Mouse (Mus musculus): ENCODE measurements around the gene Col6a4. TPM values are rescaled to one million over a fixed set of nuclear protein-coding genes. Genes with fewer than 3 reads are reported as not detected.

The Col6a4 gene
- polyA plus RNA-seq, 1 experiment from 2014 or later, result 19.3 TPM

DNA sequence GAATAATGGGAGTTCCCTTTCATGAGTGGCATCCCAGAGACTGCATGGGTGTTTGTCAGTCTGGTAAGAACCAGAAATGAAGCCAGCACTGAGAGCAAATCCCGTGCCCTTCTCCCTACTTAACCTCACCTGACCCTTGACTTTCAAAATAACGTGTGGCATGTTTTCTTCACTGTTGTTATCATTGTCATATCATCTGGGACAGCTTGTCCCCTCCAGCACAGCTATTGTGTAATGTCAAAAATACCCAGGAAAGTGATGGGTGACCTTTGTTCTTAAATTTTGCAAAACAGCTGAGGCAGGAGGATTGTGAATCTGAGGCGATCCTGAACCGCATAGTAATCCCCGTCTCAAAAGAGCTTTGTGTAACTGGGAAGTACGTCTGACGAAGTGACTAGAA, 33.7 kb upstream of the Col6a4 start:
- TF ChIP-seq EP300 (optimal IDR thresholded peaks at IDR 0.05) (no peak), CTCF (IDR thresholded peaks at IDR 0.05; ENCODE audit: low read depth) (no peak)
- H3K9ac ChIP-seq (ENCODE audit: low read length), result no peak overlapping the region
- ATAC-seq (ENCODE audit: low FRiP score, low TSS enrichment), result no peak
- no peak overlapping the region for H3K4me3 ChIP-seq (ENCODE audit: low read depth, low read length)
- no peaks in the 10 kb centered on the region for H3K4me1 ChIP-seq (replicated peaks; ENCODE audit: control insufficient read depth, insufficient read depth)
- H3K27ac ChIP-seq (replicated peaks), result no peak overlapping the region
- no peak for DNase-seq (ENCODE audit: low spot score)
- 78% methylated on average over 7 of the region's 7 CpGs for WGBS
- H3K4me2 ChIP-seq (replicated peaks; ENCODE audit: low read depth), result no peak overlapping the region
- no peaks in the 10 kb centered on the region for H3K27me3 ChIP-seq (ENCODE audit: control insufficient read depth, insufficient read depth, low read length)
- no peaks in the 10 kb centered on the region for H3K9me3 ChIP-seq (ENCODE audit: control insufficient read depth, low read length)
- H3K36me3 ChIP-seq (ENCODE audit: control insufficient read depth, insufficient read depth, low read length), result no peaks in the 10 kb centered on the region

DNA sequence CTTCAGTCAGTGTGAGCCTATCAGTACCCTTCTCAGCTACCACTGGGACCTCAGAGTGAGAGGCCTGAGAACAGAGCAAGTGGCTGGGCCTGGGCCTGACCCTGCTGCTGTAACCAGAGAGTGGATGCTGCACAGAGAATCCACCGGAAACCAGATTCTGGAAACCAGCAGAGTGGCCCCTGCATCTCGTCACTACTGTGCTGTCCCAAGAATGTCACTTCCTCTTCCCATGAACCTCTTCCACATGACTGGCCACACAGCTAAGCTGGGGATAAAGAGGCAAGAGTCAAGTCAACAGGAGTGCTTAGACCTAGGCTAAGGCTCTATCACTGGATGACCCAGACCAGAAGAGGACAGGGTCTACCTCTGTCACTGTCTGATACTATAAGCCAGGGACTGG, 32.5 kb upstream of the Col6a4 start:
- Histone ChIP-seq H3K27ac (replicated peaks) (no peak overlapping the region), H3K4me2 (replicated peaks; ENCODE audit: low read depth) (no peak overlapping the region), H3K9ac (ENCODE audit: low read length) (no peak overlapping the region), H3K4me1 (replicated peaks; ENCODE audit: control insufficient read depth, insufficient read depth) (no peaks in the 10 kb centered on the region), H3K36me3 (ENCODE audit: control insufficient read depth, insufficient read depth, low read length) (no peaks in the 10 kb centered on the region), H3K4me3 (ENCODE audit: low read depth, low read length) (no peak overlapping the region), H3K9me3 (ENCODE audit: control insufficient read depth, low read length) (no peaks in the 10 kb centered on the region), H3K27me3 (ENCODE audit: control insufficient read depth, insufficient read depth, low read length) (no peaks in the 10 kb centered on the region)
- DNase-seq (ENCODE audit: low spot score), result no peak
- ATAC-seq (ENCODE audit: low FRiP score, low TSS enrichment), result no peak
- 77% methylated on average over 2 of the region's 2 CpGs for WGBS
- no peak for TF ChIP-seq CTCF (IDR thresholded peaks at IDR 0.05; ENCODE audit: low read depth)
- no peak for TF ChIP-seq EP300 (optimal IDR thresholded peaks at IDR 0.05)

DNA sequence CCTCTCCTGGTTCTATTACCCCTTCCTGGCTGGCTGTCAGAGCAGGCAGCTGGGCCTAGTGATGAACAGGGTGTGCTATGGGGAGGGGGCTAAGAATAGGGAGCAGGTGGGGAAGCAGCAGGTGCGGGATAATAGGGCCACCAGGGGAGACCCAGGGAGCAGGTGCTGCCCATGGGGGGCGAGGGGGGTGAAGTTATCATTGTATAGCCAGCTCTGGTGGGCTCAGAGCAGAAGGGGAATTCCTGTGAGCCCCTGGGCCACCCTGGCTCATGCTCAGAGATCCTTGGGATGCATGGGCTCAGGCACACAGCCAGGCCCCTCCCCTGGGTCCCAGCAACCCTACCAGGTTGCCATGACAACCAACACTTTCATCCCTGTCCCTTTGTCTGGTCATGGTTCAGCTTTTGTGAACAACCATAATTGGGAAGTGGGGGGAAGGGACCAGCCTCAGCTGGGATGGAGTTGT, 30.2 kb upstream of the Col6a4 start:
- WGBS, result 55% methylated on average over 2 of the region's 2 CpGs
- no peak overlapping the region for H3K4me2 ChIP-seq (replicated peaks; ENCODE audit: low read depth)
- no peak for DNase-seq (ENCODE audit: low spot score)

DNA sequence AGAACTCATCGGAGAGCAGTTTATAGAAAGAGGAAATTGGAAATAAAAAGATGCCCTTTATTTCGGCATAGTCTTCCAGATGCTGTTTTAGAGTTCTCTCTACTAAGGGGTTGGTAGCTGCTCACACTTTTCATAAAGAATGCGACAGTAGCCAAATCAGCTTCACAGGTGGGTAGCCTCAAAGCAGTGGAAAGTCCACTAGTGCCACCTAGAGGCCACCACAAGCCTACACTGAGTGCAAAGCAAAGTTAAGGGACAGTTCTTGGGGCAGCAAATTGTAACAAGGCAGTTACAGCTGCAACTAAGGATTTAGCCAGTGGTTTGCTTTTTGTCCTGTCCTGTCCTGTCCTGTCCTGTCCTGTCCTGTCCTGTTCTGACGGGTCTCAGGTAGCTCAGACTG, 27.0 kb upstream of the Col6a4 start:
- peak; percentile 77 for TF ChIP-seq CTCF (IDR thresholded peaks at IDR 0.05; ENCODE audit: low read depth)
- TF ChIP-seq EP300 (optimal IDR thresholded peaks at IDR 0.05), result no peak
- H3K4me3 ChIP-seq (ENCODE audit: low read depth, low read length), result no peak overlapping the region
- DNase-seq (ENCODE audit: low spot score) (peak; percentile 24), ATAC-seq (ENCODE audit: low FRiP score, low TSS enrichment) (no peak)
- H3K27ac ChIP-seq (replicated peaks), result no peak overlapping the region
- H3K4me1 ChIP-seq (replicated peaks; ENCODE audit: control insufficient read depth, insufficient read depth), result no peaks in the 10 kb centered on the region
- no peak overlapping the region for H3K4me2 ChIP-seq (replicated peaks; ENCODE audit: low read depth)
- no peaks in the 10 kb centered on the region for H3K36me3 ChIP-seq (ENCODE audit: control insufficient read depth, insufficient read depth, low read length)
- H3K9me3 ChIP-seq (ENCODE audit: control insufficient read depth, low read length), result no peaks in the 10 kb centered on the region
- H3K9ac ChIP-seq (ENCODE audit: low read length), result no peak overlapping the region
- H3K27me3 ChIP-seq (ENCODE audit: control insufficient read depth, insufficient read depth, low read length), result no peaks in the 10 kb centered on the region
- 47% methylated on average over 4 of the region's 4 CpGs for WGBS

More for the DNA sequence above, 30.2 kb upstream of the Col6a4 start:
- Histone ChIP-seq H3K36me3 (ENCODE audit: control insufficient read depth, insufficient read depth, low read length) (no peaks in the 10 kb centered on the region), H3K4me1 (replicated peaks; ENCODE audit: control insufficient read depth, insufficient read depth) (no peaks in the 10 kb centered on the region), H3K4me3 (ENCODE audit: low read depth, low read length) (no peak overlapping the region), H3K9ac (ENCODE audit: low read length) (no peak overlapping the region), H3K9me3 (ENCODE audit: control insufficient read depth, low read length) (no peaks in the 10 kb centered on the region), H3K27me3 (ENCODE audit: control insufficient read depth, insufficient read depth, low read length) (no peaks in the 10 kb centered on the region), H3K27ac (replicated peaks) (no peak overlapping the region)
- TF ChIP-seq EP300 (optimal IDR thresholded peaks at IDR 0.05) (no peak), CTCF (IDR thresholded peaks at IDR 0.05; ENCODE audit: low read depth) (no peak)
- no peak for ATAC-seq (ENCODE audit: low FRiP score, low TSS enrichment)

DNA sequence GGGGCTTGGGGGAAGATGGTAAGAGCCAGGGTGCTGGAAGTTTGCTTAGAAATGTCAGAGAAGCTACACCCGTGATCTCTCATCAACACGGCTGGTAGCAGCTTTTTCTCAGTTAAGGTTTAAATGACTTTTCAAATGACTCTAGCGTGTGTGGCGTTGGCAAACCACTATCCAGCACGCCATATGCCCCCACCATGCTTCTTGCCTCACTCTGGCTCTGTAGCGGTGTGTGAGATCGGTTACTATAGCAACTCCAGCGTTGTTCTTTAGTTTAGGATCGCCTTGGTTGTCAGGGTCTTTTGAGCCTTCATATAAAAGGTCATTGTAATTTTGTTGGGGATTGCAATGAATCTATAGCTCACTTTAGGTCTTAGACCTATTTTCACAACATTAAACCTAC, 22.5 kb upstream of the Col6a4 start:
- DNase-seq (ENCODE audit: low spot score) (no peak), ATAC-seq (ENCODE audit: low FRiP score, low TSS enrichment) (no peak)
- no peak overlapping the region for H3K4me2 ChIP-seq (replicated peaks; ENCODE audit: low read depth)
- H3K4me3 ChIP-seq (ENCODE audit: low read depth, low read length), result no peak overlapping the region
- no peak for TF ChIP-seq EP300 (optimal IDR thresholded peaks at IDR 0.05)
- no peak for TF ChIP-seq CTCF (IDR thresholded peaks at IDR 0.05; ENCODE audit: low read depth)
- 75% methylated on average over 9 of the region's 9 CpGs for WGBS
- H3K9me3 ChIP-seq (ENCODE audit: control insufficient read depth, low read length), result no peaks in the 10 kb centered on the region
- H3K36me3 ChIP-seq (ENCODE audit: control insufficient read depth, insufficient read depth, low read length), result no peaks in the 10 kb centered on the region
- H3K27ac ChIP-seq (replicated peaks), result no peak overlapping the region
- H3K9ac ChIP-seq (ENCODE audit: low read length), result no peak overlapping the region
- no peaks in the 10 kb centered on the region for H3K27me3 ChIP-seq (ENCODE audit: control insufficient read depth, insufficient read depth, low read length)
- no peaks in the 10 kb centered on the region for H3K4me1 ChIP-seq (replicated peaks; ENCODE audit: control insufficient read depth, insufficient read depth)

DNA sequence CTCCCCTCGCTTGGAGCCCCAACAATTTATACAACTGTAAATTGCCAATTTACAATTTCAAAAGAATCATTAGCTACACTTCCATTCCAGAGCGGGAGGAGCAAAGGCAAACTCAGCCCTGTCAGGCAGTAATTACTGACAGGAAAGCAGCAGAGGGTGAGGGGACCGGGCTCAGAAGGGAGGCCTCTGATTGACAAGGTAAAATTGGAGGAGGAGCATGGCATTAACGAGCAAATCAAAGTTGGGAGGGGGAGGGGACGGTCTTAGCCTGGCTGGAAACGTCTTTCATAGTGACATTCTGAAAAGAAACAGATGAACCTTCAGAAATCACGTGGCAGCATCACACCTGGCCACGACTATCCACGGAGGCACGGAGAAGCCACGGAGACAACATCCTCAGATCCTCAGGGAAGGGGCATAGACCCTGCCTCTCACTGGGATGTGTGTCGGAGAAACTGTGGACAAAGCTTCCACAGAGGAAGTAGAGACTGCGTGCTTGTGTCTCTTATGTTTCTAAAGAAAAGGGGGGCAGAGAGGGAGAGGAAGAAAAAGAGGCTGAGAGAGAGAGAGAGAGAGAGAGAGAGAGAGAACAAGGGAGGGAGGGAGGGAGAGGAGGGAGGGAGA, 19.3 kb upstream of the Col6a4 start:
- H3K9me3 ChIP-seq (ENCODE audit: control insufficient read depth, low read length), result no peaks in the 10 kb centered on the region
- no peak overlapping the region for H3K9ac ChIP-seq (ENCODE audit: low read length)
- no peak overlapping the region for H3K4me2 ChIP-seq (replicated peaks; ENCODE audit: low read depth)
- no peaks in the 10 kb centered on the region for H3K4me1 ChIP-seq (replicated peaks; ENCODE audit: control insufficient read depth, insufficient read depth)
- no peaks in the 10 kb centered on the region for H3K27me3 ChIP-seq (ENCODE audit: control insufficient read depth, insufficient read depth, low read length)
- ATAC-seq (ENCODE audit: low FRiP score, low TSS enrichment) (no peak), DNase-seq (ENCODE audit: low spot score) (no peak)
- no peak overlapping the region for H3K27ac ChIP-seq (replicated peaks)
- TF ChIP-seq EP300 (optimal IDR thresholded peaks at IDR 0.05) (no peak), CTCF (IDR thresholded peaks at IDR 0.05; ENCODE audit: low read depth) (no peak)
- H3K36me3 ChIP-seq (ENCODE audit: control insufficient read depth, insufficient read depth, low read length), result no peaks in the 10 kb centered on the region
- 32% methylated on average over 13 of the region's 13 CpGs for WGBS
- H3K4me3 ChIP-seq (ENCODE audit: low read depth, low read length), result no peak overlapping the region

All from stomach, postnatal 0 days (tissue).